Mouse (Mus musculus): ENCODE measurements at regions not wholly inside any gene's neighbourhood (a gene's known extent, or its start where the extent isn't known, plus 50 kb on each side); places are given as distances from the start of the nearest gene placed in this dataset.

DNA sequence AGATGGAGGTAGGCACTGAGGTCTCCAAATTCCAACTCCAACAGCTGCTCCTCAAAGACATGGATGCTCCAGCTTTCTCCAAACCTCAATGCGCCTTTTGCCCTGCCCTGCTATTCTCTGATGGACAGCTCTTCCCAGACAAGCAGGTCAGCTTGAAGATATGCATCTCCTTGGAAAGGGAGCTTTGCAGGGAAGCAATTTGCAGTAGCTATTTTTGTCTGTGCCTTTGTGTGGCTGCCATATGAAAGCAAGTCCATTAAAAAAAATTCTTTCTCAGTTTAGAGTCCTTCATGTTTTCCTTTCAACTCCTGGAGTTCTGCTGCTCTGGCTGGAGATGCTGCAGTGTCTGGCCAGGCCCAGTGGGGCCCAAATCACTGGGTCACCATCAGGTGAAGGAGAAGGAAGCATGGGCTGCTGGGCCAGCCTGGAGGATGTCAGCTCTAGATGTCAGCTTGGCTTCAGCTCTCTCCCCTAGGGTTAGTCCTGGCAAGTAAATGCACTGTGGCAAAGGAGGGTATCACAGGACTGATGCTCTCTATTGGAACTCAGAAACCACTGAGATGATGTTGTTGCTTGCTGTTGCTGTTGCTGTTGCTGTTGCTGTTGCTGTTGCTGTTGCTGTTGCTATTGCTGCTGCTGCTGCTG is 240.5 kb upstream of the Gm21798 start:
- no peak overlapping the region for H3K4me3 ChIP-seq
- no peaks in the 10 kb centered on the region for H3K36me3 ChIP-seq
- H3K27ac ChIP-seq = peak overlapping the region; percentile 43; the same call in 1 of the 2 replicates
- H3K4me1 ChIP-seq = peaks cover 9% of the 10 kb centered on the region
- no peaks in the 10 kb centered on the region for H3K27me3 ChIP-seq
- ATAC-seq (ENCODE audit: insufficient number of reproducible peaks, low FRiP score, low TSS enrichment, low read depth) = no peak
- 78% methylated on average over 1 of the region's 1 CpGs for WGBS
- no peak overlapping the region for H3K9ac ChIP-seq
- no peak overlapping the region for H3K4me2 ChIP-seq
- H3K9me3 ChIP-seq = no peaks in the 10 kb centered on the region

DNA sequence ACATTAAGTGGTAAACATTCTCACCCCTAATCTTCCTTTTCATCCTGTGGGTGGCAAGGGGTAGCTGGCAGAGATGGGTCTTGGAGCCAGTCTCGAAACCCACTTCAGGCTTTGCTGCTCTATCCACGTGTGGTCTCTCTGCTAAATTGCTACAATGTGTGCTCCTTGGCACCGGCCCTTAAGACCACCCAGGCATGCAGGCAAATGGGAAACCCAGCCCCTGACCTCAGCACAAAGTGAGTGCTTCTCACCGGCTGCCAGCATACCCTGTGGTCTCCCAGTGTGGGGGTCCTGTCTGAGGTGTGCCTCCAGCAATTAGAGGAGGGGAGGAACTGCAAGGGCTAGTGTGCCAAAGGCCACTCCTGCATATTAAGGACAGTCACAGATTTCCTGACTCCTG is 238.5 kb upstream of the Gm21798 start:
- no peak overlapping the region for H3K9ac ChIP-seq
- H3K27ac ChIP-seq = peak overlapping the region; percentile 57
- no peaks in the 10 kb centered on the region for H3K27me3 ChIP-seq
- no peak overlapping the region for H3K4me3 ChIP-seq
- no peaks in the 10 kb centered on the region for H3K36me3 ChIP-seq
- 14% methylated on average over 4 of the region's 4 CpGs for WGBS
- H3K9me3 ChIP-seq = no peaks in the 10 kb centered on the region
- H3K4me1 ChIP-seq = peaks cover 9% of the 10 kb centered on the region
- peak; percentile 88 for ATAC-seq (ENCODE audit: insufficient number of reproducible peaks, low FRiP score, low TSS enrichment, low read depth)
- H3K4me2 ChIP-seq = no peak overlapping the region

DNA sequence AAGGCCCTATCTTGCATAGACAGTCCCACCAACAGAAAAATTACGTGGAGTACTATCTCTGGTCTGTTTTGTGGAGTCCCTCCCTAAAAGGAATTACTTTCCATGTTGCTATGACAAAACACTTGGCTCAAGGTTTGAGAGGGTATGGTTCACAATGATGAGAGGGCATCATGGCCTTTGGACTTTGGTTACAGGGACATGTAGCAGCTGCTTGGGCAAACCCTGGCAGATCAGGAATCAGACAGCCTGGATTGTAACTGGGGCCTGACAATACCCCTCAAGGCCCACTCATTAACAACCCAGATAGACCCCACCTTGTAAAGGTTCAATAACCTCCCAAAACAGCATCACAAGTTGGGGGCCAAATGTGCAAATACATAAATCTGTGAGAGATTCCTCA is 237.0 kb upstream of the Gm21798 start:
- H3K4me2 ChIP-seq = no peak overlapping the region
- 77% methylated on average over 1 of the region's 1 CpGs for WGBS
- peaks cover 9% of the 10 kb centered on the region for H3K4me1 ChIP-seq
- H3K27ac ChIP-seq = no peak overlapping the region
- no peak overlapping the region for H3K4me3 ChIP-seq
- no peak for ATAC-seq (ENCODE audit: insufficient number of reproducible peaks, low FRiP score, low TSS enrichment, low read depth)
- H3K27me3 ChIP-seq = no peaks in the 10 kb centered on the region
- no peaks in the 10 kb centered on the region for H3K36me3 ChIP-seq
- H3K9me3 ChIP-seq = no peaks in the 10 kb centered on the region
- H3K9ac ChIP-seq = no peak overlapping the region

DNA sequence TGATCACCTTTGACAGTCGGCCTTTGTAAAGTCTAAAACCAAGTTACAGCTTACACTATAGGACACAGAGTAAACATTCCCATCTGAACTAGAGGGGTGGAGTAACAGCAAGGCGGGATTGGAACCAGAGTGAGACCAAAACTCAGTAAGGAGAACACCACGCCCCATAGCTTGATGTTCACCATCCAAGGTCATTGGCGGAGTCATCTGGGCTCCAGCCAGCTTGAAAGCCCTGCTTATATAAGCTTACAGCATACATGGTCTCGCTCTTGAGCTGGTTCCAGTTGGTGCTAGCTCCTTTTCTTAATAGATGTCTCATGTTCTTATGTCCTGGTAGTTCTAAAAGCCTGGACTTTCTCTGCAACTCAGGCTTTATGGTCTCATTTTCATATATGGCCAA is 236.4 kb upstream of the Gm21798 start:
- no peak overlapping the region for H3K4me3 ChIP-seq
- 76% methylated on average over 5 of the region's 5 CpGs for WGBS
- no peak overlapping the region for H3K4me2 ChIP-seq
- no peaks in the 10 kb centered on the region for H3K9me3 ChIP-seq
- no peak overlapping the region for H3K27ac ChIP-seq
- no peaks in the 10 kb centered on the region for H3K36me3 ChIP-seq
- no peak overlapping the region for H3K9ac ChIP-seq
- peaks cover 9% of the 10 kb centered on the region for H3K4me1 ChIP-seq
- H3K27me3 ChIP-seq = no peaks in the 10 kb centered on the region
- no peak for ATAC-seq (ENCODE audit: insufficient number of reproducible peaks, low FRiP score, low TSS enrichment, low read depth)

DNA sequence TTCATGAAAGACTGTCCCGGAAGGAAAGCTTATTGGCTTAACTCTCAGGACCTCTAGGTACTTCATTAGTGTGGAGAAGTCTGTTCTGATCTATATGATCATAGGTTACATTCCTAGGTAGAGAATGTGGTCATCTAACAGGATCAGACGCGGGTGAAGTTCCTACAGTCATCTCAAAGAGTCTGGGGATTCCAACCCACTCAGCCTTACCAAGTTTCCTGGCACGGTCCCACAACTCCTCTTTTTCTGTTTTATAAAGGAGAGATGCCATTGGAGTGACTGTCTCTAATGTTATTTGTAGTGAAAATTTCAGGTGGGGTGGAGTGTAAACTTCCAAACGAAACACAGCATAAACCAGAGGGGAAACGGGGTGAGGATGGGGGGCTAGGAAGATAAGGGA is 233.4 kb upstream of the Gm21798 start:
- no peaks in the 10 kb centered on the region for H3K36me3 ChIP-seq
- no peak for ATAC-seq (ENCODE audit: insufficient number of reproducible peaks, low FRiP score, low TSS enrichment, low read depth)

DNA sequence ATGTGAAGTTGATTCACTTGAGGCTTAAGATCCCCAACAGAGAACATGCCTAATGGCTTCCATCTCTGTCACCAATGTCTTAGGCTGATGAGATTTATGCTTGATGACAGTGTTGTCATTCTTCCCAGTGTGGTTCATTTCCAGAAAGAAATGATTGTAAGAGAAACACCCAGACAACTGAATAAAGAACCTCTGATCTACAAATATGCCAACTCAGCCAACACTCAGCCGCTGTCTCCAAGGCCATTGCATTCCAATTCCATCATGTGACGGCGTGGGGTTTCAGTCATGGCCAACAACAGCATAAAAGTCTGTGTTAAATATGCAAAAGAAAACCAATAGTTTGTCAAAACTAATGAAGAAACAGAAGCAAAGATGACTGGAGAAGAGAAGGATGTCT is 230.7 kb upstream of the Gm21798 start:
- Histone ChIP-seq H3K9me3 (no peaks in the 10 kb centered on the region), H3K4me2 (no peak overlapping the region), H3K4me1 (no peaks in the 10 kb centered on the region), H3K36me3 (no peaks in the 10 kb centered on the region), H3K27ac (no peak overlapping the region), H3K27me3 (no peaks in the 10 kb centered on the region), H3K4me3 (no peak overlapping the region), H3K9ac (no peak overlapping the region)
- WGBS = 88% methylated on average over 3 of the region's 3 CpGs
- no peak for ATAC-seq (ENCODE audit: insufficient number of reproducible peaks, low FRiP score, low TSS enrichment, low read depth)

More for the DNA sequence above, 233.4 kb upstream of the Gm21798 start:
- Histone ChIP-seq H3K4me1 (peaks cover 5% of the 10 kb centered on the region), H3K27ac (no peak overlapping the region), H3K27me3 (no peaks in the 10 kb centered on the region), H3K4me2 (no peak overlapping the region), H3K9me3 (no peaks in the 10 kb centered on the region), H3K9ac (no peak overlapping the region), H3K4me3 (no peak overlapping the region)
- 88% methylated on average over 6 of the region's 6 CpGs for WGBS

DNA sequence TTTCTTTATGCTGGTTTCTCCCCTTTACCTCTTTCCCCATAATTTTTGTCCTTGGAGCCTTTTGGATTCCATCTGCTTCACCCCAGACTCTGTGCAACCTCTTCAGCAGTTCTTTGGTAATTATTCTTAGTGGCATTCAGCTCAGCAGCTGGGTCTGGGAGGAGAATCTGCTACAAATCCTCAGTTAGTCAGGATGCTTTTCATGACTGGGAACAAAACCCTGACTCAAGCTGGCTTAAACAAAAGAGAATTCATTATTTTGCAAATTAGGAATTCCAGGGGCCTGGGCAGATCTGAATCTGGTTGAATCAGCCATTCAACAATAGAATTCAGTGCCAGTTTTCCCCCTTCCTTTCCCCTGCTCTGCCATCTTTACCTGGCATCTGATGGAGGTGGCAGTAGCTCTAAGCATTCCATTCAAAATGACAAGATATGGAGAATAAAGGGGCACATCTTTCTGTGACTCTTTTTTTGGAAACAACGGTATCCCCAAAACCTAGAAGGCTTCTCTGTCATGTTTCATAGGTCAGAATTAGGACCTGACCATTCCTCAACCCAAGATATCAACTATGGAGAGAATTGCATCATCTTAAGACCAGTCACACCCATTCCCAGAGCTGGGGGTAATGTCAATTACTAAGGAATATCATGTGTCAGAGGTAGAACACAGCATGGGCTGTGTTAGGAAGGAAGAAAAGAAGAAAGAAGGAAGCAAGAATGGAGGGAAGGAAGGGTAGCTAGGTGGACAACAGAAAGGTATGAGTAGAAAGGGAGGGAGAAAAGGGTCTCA is 227.2 kb upstream of the Gm21798 start:
- no peaks in the 10 kb centered on the region for H3K4me1 ChIP-seq

DNA sequence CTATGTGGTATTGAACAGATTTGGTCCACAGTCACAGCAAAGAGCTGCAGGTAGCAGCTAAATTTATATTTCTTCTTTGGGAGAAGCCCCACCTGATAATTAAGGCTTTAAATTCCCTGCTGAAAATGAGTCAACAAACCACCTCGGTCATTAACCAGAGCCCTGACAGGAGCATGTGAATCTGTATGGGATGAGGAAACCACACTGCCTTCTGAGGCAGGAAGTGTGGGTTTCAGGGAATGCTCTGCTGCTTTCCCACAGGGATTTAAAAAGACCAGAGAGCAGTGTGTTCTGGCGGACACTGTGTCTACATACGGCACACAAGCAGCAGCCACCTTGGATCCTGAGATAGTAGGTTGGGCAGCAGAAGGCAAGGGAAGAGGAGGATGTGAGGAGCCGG is 204.0 kb upstream of the Gm21798 start:
- Histone ChIP-seq H3K36me3 (no peaks in the 10 kb centered on the region), H3K4me3 (no peak overlapping the region), H3K4me2 (no peak overlapping the region), H3K4me1 (no peaks in the 10 kb centered on the region), H3K27me3 (no peaks in the 10 kb centered on the region), H3K9ac (no peak overlapping the region), H3K9me3 (no peaks in the 10 kb centered on the region), H3K27ac (peak overlapping the region; percentile 33; the same call in 1 of the 2 replicates)
- ATAC-seq (ENCODE audit: insufficient number of reproducible peaks, low FRiP score, low TSS enrichment, low read depth) = no peak
- 36% methylated on average over 4 of the region's 4 CpGs for WGBS

More for the DNA sequence above, 227.2 kb upstream of the Gm21798 start:
- Histone ChIP-seq H3K27me3 (no peaks in the 10 kb centered on the region), H3K9me3 (no peaks in the 10 kb centered on the region), H3K36me3 (no peaks in the 10 kb centered on the region), H3K27ac (no peak overlapping the region), H3K4me3 (no peak overlapping the region), H3K9ac (no peak overlapping the region), H3K4me2 (no peak overlapping the region)
- 83% methylated on average over 1 of the region's 1 CpGs for WGBS
- no peak for ATAC-seq (ENCODE audit: insufficient number of reproducible peaks, low FRiP score, low TSS enrichment, low read depth)

DNA sequence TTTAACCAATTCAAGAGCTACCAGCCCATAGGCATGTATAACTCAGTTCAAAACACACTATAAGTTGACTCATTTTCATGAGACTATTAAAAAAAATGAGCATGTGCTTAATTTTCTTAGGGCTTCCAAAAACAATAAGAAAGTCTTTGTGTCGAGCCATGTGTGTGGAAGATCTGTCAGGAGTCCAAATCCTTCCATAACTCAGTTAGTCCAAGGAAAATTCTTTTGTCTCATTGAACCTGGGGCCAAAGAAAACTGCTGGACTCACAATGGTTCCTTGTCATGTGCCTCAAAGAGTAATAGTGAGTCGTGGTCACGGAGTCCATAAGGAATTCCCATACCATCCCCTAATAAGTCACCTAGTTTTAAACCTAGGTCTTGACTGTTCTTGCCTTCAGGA is 199.0 kb upstream of the Gm21798 start:
- H3K9ac ChIP-seq = no peak overlapping the region
- 50% methylated on average over 3 of the region's 3 CpGs for WGBS
- ATAC-seq (ENCODE audit: insufficient number of reproducible peaks, low FRiP score, low TSS enrichment, low read depth) = no peak

DNA sequence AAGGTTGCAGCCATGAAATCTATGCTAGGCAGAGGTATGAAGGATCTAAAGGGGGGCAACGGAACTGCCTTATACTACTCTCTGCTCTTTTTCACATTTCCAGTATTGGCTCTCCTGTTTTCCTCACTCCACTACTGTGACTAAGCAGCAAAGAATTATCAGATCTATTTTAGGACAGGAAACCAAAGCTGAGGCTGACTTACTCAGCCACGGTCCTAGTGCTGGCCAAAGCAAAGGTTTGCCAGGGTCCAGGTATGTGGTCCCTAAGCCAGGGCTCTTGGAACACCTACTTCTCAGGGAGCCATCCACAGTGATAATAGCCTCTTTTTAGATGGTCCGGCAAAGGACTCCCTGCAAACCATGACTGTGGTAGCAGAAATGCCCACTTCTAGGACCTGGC is 195.6 kb upstream of the Gm21798 start:
- Histone ChIP-seq H3K27me3 (no peaks in the 10 kb centered on the region), H3K9ac (no peak overlapping the region), H3K4me3 (no peak overlapping the region), H3K4me1 (0 out of 2 replicates have a peak, but pooled peaks cover under 1% of the 10 kb centered on the region), H3K9me3 (no peaks in the 10 kb centered on the region), H3K4me2 (no peak overlapping the region), H3K36me3 (no peaks in the 10 kb centered on the region), H3K27ac (no peak overlapping the region)
- ATAC-seq (ENCODE audit: insufficient number of reproducible peaks, low FRiP score, low TSS enrichment, low read depth) = no peak
- 73% methylated on average over 3 of the region's 3 CpGs for WGBS

More for the DNA sequence above, 199.0 kb upstream of the Gm21798 start:
- no peaks in the 10 kb centered on the region for H3K27me3 ChIP-seq
- H3K27ac ChIP-seq = no peak overlapping the region
- no peaks in the 10 kb centered on the region for H3K9me3 ChIP-seq
- no peak overlapping the region for H3K4me2 ChIP-seq
- no peaks in the 10 kb centered on the region for H3K36me3 ChIP-seq
- H3K4me1 ChIP-seq = no peaks in the 10 kb centered on the region
- H3K4me3 ChIP-seq = no peak overlapping the region

DNA sequence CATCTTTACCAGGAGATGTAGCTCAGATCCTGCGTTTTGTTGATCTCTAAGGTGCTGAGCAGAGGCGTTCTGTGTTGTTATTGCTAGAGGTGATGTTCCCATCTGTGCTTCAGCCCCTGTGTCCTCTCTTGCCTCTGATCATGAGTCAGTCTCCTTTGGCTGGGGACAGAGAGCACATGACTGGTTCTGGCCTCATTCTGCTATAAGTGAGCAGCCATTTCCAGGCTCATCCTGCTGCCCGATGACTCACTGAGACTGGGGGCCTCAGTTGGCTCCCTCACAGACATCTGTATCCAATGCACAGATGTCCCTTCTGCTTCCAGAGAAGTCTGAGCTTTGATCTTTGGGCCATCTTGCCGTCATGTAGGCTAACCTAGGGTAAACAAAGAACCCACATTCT is 194.9 kb upstream of the Gm21798 start:
- Histone ChIP-seq H3K36me3 (no peaks in the 10 kb centered on the region), H3K4me2 (no peak overlapping the region), H3K9me3 (no peaks in the 10 kb centered on the region), H3K27ac (no peak overlapping the region), H3K9ac (no peak overlapping the region), H3K4me3 (no peak overlapping the region), H3K27me3 (no peaks in the 10 kb centered on the region), H3K4me1 (0 out of 2 replicates have a peak, but pooled peaks cover 4% of the 10 kb centered on the region)
- ATAC-seq (ENCODE audit: insufficient number of reproducible peaks, low FRiP score, low TSS enrichment, low read depth) = no peak
- WGBS = 55% methylated on average over 4 of the region's 4 CpGs

DNA sequence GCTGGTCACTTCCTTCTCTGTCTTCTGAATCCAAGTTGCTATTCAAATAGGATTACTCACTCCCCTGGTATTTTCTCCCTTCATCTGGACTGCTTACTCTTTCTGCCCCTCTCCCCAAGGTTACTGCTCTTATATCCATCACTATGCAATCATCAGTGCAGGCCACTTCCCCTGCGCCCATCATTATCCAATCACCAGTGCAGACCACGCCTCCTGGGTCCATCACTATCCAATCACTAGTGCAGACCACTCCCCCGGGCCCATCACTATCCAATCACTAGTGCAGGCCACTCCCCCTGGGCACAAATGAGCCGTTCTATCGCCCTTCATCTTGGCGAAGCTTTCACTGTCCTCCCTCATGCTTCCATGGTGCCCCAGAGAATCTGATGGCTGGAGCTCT is 191.1 kb upstream of the Gm21798 start:
- Histone ChIP-seq H3K27ac (no peak overlapping the region), H3K9me3 (no peaks in the 10 kb centered on the region), H3K9ac (no peak overlapping the region), H3K4me2 (no peak overlapping the region), H3K4me3 (no peak overlapping the region), H3K36me3 (no peaks in the 10 kb centered on the region), H3K27me3 (no peaks in the 10 kb centered on the region), H3K4me1 (0 out of 2 replicates have a peak, but pooled peaks cover 4% of the 10 kb centered on the region)
- 86% methylated on average over 6 of the region's 6 CpGs for WGBS
- no peak for ATAC-seq (ENCODE audit: insufficient number of reproducible peaks, low FRiP score, low TSS enrichment, low read depth)

All from limb, embryonic 15.5 days (tissue).